Mouse (Mus musculus): ENCODE results near the gene Tcte2.

Tcte2 gene

DNA sequence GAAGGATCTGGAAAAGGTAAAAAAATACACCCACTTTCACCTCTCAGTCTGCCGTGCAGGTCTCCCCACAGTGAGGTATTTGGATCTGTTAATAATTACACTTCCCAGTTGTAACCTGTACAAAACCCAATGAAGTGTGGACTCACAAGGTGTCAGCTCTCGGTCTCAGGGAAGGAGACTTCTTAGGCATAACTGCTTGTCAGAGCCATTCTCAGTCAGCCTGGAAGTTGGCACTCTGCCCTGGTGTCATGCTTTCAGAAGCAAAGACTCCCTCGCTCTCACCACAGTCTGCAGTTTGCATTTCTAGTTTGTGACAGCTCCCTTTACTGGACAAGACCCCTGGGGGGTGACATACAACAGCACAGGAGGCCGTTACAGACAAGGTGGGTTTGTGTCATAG, 16.8 kb downstream of the Tcte2 start:
- peak; percentile 32 for DNase-seq

DNA sequence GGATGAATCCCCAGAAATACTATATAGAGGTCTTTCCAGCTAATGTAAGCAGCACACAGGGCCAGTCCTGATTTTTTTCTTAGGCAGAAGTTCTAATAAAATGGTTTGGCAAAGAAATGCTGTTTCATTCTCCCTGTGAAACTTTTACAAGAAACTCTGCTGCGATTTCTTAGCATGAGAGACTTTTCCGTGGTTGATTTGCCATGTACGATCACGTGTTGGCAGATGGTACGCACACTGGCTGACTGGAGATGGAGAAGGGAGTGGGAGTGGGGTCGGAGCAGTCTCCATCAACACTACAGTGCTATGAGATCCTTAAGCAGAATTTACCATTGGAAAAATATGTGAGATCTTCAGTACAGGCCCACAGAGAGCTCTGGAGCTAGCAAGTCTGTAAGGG, 17.4 kb downstream of the Tcte2 start:
- DNase-seq, result no peak

- no peak for DNase-seq
Observed at GRCm38 (mm10) chr17:13743709-13744079, 17.9 kb downstream of the Tcte2 start.

DNA sequence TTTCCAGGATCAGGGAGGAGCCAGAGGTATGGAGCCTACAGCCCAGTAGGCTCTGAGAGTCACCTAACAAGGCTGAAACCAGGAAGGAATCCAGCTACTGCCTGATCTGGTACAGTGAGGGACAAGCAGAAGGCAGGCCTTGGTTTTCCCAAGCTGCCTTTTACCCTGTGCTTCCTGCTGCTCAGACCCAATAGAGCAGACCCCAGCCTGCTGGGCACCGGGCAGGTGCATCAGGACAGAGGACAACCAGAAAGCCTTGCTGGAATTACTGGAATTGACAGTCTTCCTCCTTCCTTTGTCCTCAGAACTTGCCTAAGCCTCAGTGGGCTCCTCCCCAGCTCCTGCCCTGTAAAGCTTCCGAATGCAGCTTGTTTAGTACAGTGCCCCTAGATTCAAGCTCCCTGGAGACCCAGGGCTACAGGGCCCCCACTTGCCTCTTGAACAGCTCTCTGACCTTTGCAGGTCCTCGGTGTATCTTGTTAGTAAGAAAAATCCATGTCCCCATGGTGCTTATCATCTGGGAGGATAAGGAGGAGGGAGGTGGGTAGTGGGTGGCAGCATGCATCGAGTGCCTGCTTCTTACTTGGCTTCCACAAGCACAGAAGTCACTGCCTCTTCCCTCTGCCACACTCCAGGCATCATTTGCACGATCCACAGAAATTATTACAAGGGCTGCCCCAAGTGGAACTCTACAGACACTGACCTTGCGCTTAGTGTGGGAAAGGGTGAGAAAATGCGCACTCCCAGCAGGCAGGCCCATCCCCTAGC, 18.5 kb downstream of the Tcte2 start:
- no peak for DNase-seq

DNA sequence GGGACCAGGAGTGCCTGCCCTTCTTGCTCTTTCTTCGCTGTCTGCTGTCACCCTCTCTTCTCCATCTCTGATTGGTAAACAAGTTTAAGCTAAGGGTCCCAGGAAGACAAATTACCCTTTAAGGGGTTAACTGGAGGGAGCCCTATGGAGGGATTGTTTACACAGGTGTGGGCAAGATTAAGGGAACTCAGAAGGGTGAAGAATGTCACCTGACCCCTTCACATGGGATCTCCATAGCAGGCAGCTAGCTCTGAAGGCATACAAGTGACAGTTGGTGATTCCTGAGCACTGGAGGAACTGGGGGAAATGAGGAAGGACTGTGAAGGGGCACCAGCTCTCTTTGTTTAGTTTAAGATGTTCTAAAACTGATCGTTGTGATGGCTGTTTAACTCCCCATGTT, 19.3 kb downstream of the Tcte2 start:
- no peak for DNase-seq

- no peak for DNase-seq
Observed at GRCm38 (mm10) chr17:13741611-13742010, 20.0 kb downstream of the Tcte2 start.

- no peak for DNase-seq
Observed at GRCm38 (mm10) chr17:13740796-13741195, 20.8 kb downstream of the Tcte2 start.

GRCm38 (mm10) chr17:13739981-13740380, 21.6 kb downstream of the Tcte2 start:
- no peak for DNase-seq

- no peak for DNase-seq
Observed at GRCm38 (mm10) chr17:13738916-13739315, 22.7 kb downstream of the Tcte2 start.

DNA sequence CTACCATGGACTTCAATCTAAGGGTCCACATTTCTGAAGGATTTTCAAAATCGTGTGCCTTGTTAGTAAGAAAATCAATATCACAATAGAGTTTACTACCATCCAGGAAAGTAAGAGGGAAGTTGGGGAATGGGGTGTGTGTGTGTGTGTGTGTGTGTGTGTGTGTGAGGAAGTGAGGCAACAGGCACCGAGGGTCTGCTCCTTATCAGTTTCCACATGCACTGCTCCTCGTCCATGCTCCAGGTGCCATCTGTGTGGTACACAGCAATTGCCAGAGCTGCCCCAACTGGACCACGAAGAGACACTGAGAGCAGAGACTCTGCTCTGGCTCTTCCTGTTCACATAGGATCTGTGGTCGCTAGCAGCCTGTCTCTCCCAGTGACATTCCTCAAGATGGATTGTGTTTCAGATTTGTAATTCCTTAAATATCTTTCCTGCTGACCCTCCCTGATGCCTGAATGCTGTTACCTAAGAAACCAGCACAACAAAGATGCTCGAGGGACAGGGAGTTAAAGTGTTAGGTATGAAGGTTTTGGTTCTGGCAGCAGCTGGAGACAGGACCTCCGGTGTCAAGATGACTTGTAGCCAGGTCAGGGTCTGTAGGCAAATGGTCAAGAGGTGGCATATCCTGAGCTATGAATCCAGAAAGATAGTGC, 23.4 kb downstream of the Tcte2 start:
- DNase-seq, result no peak

- DNase-seq, result no peak
Observed at GRCm38 (mm10) chr17:13737336-13737735, 24.3 kb downstream of the Tcte2 start.

GRCm38 (mm10) chr17:13735803-13736282, 25.8 kb downstream of the Tcte2 start:
- DNase-seq, result no peak

DNA sequence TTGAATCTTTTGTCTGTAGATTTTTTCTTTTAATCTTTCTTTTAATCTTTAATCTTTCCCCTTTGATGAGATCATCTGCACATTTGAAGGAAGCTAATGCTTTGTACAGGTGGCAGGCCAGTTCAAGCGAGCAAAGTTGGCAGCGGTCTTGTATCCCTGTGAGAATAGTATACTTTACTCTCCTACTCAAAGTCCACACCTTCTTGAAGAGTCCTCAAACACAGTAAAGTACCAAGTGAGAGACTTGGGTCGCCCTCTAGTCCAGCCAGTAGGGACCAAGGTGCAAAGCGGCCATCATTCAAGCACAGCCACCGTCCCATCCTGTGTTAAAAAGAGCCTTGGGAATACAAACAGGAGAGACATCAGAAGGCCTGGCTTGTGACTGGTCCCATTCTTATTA, 26.6 kb downstream of the Tcte2 start:
- DNase-seq, result no peak

GRCm38 (mm10) chr17:13733971-13734370, 27.7 kb downstream of the Tcte2 start:
- DNase-seq, result no peak

- DNase-seq, result no peak
Observed at GRCm38 (mm10) chr17:13732685-13733084, 28.9 kb downstream of the Tcte2 start.

DNA sequence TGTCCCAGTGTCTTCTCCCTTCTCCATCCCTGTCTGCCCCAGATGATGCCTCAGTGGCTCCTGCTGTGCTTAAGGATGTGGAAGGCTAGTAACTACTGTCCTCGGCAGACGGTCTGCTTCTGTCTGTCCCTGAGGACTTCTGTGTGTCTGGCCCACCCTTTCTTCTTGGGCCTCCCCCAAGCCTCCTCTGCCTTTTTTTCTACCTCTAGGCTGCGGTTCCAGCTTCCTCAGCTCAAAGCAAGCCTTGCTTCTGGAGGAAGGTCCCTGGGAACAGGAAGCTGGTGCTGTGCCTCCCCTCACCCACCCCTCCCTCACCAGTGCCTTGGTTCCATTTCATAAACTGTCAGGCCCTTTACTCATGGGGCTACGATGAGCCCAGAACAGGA, 29.9 kb downstream of the Tcte2 start:
- DNase-seq, result no peak

DNA sequence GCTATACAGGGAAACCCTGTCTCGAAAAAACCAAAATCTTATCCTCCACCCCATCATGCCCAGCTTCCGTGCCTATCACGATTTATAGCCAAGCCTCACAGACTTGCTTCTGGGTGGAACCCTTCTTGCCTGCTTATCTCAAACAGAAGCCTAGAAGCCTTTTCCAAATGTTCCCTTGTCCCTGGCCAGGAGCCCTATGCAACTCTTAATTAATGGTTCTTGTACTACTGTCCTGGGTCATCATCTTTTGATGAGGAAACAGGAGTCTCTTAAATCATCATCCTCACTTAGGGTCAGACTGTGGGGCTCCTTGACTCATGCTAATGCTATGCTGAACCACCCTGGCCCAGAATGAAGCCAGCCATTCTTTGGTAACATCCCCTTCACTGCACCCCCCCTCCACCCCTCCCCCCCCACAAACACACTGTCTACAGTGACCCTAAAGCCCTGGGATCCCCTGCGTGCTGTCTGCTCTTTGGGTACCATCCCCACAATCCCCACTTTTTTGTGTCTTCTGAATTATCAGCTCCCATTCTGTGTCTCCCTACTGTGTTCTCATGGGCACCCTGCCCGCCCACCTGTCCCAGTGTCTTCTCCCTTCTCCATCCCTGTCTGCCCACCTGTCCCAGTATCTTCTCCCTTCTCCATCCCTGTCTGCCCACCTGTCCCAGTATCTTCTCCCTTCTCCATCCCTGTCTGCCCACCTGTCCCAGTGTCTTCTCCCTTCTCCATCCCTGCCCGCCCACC, 30.5 kb downstream of the Tcte2 start:
- DNase-seq, result no peak

DNA sequence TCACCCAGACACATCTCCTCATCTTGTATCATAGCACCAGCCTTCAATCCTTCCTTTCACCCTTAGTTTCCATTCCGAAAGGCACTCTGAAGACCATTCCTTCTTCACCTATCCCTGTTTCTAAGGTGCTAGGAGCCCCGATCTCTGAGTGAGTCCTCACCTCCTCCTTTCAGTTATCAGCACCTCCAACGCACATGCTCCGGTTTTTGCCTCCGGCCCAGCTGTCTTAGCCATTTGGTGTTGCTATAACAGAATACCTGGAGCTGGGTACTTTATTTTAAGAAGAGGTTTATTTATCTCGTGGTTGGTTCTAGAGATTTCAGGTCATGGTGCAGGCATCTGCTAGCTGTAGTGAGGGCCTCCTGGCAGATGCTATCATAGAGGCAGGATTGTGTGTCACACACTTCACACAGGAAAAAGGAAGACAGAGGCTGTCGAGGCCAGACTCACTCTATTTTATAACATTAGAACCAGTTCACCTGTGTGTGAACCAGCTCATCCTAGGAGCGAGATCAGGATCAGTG, 34.7 kb downstream of the Tcte2 start:
- DNase-seq, result no peak

DNA sequence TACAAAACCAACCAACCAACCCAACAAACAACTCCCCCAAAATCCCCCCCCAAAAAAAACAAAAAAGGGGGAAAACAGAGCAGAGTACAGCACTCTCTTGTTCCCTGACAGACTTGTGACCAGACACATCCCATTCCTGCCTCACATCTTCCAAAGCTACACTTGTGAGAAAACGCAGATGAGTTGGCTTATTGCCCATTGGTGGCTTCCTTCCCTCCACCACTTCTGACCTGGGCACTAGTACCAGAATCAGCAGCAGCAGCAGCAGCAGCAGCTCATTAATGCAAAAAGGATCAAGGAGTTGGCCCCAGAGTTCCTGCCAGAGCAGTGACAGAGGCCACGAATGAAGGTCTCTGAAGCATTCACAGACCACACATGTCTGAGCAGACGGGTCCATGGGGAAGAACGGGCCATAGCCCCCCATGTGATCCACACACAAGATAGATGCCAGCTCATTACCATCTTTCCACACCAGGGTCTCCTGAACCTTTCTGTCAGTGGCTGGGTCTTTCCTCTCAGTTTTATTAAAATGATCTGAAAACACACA, 36.5 kb downstream of the Tcte2 start:
- DNase-seq, result no peak

GRCm38 (mm10) chr17:13722434-13722833, 39.2 kb downstream of the Tcte2 start:
- no peak for DNase-seq

DNA sequence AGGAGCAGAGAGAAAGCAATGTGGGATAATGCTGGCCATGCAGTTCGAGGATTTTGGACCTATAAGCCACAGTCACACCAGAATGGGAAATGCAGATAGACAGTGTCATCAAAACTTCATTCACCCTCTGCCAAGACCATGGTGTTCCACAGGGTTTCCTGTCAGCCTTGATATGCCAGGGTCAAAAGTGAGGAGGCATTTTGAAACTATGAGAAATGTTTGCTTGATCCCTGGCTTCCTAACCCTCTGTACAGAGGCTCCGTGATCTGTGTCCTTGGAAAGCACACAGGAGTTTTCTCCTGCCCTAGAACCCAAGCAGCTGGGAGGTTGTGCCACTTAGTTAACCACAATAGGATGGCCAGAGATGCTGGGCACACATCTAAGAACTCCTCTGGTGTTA, 40.3 kb downstream of the Tcte2 start:
- no peak for DNase-seq

DNA sequence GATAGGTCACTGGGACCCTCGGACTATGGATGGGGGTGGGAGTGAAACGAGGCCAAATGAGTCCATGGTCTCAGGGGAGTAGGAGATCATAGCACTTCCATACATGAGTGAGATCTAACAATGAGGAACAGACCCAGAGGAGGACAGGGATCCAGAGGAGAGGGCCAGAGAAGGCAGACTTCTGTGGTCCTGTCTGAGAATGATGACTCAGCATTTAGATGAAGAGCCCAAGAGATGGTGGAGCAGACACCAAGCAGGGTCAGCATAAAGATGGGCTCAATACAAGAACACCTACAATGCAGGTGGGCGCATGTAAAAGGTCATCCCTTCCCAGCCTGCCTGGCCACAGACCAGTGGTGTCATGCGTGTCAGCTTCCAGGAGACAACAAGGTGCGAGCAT, 41.4 kb downstream of the Tcte2 start:
- no peak for DNase-seq

- DNase-seq, result no peak
Observed at GRCm38 (mm10) chr17:13717428-13717827, 44.2 kb downstream of the Tcte2 start.
